Mouse (Mus musculus) bone marrow macrophage, adult 2 months (primary cell): ENCODE measurements around the gene Insrr.

Experiments
- CTCF ChIP-seq: IDR thresholded peaks from 2 replicates; pipeline ENCODE4 v1.5.1; 2012; ENCODE audit warnings: low read depth, mild to moderate bottlenecking, low read length, moderate library complexity
- POLR2A ChIP-seq: IDR thresholded peaks from 2 replicates; pipeline ENCODE4 v1.6.1; 2012; ENCODE audit warnings: mild to moderate bottlenecking, low read depth, low read length, borderline replicate concordance

DNA sequence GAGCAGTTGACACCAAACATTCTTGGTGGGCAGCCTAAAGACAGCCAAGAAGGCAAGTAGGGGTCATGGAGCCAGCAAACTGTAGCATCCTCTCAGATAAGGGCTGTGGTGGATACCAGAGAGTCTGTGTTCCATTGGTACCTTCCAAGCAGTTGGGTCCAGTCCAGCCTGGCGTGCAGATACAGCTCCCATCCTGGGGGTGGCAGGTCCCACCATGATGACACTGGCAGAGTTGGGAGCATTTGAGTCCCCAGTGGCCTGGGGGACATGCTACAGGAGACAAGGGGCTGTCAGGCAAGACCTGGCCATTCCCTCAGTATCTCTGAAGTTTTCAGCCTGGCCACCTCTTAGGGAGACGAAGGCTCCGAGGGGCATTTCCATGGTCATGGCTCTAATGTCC is 44.2 kb upstream of the Insrr start:
- TF ChIP-seq CTCF (no peak), POLR2A (no peak)
